Mouse (Mus musculus): ENCODE measurements around the gene Atxn2. TPM values are rescaled to one million over a fixed set of nuclear protein-coding genes. Genes with fewer than 3 reads are reported as not detected.

Atxn2 gene
- total and polyA plus RNA-seq, 3 experiments, result 7.7 to 58.4 (median 8.3) TPM

DNA sequence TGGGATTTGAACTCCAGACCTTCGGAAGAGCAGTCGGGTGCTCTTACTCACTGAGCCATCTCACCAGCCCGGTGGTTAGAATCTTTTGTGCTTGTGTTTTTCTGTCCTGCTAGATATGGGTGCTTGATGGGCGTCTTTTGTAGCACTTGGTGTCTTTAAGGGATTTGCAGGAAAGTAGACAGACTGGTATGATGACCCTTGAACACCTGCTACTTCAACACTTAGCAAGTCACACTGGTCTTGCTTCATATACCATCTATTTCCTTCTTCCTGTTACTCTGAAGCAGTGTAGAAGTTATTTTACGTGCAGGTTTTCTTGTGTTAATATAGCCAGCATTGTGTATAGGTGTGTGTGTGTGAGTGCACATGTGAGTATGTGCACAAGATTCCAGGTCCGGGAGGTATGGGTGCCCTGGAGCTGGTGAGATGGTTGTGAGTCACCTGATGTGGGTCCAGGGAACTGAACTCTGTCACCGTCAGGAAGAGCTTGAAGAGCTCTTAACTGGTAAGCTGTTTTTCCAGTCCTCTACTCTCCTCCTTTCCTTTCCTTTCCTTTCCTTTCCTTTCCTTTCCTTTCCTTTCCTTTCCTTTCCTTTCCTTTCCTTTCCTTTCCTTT, 27.5 kb downstream of the Atxn2 start:
- DNase-seq (ENCODE audit: extremely low read depth), result no peak
- dilution Hi-C loops (cut with MboI; ENCODE audit: extremely low pct_ligation_motif_present, extremely low pct_unique_long_range_greater_than_20kb, low sequenced_read_pairs), result no loop called here
- peaks cover 4 to 26% of the 10 kb centered on the region in 2 experiments for H3K36me3 ChIP-seq (replicated peaks in 1 of 2; ENCODE audit: control insufficient read depth in 1 of 2, insufficient read depth in 1 of 2, low read length in 1 of 2)
- H3K27me3 ChIP-seq (replicated peaks), result no peaks in the 10 kb centered on the region
- no peak overlapping the region for H3K9ac ChIP-seq (ENCODE audit: insufficient read depth, low read depth)
- in situ Hi-C loops (cut with MboI; ENCODE audit: low pct_ligation_motif_present, low pct_unique_long_range_greater_than_20kb, low sequenced_read_pairs), result no loop called here
- H3K27ac ChIP-seq (ENCODE audit: insufficient read depth, low read depth), result no peak overlapping the region
- H3K79me2 ChIP-seq (replicated peaks; ENCODE audit: control insufficient read depth, extremely low read depth, insufficient read depth, poor library complexity, severe bottlenecking), result peaks cover 8% of the 10 kb centered on the region; the same call in 1 of the 2 replicates
- no peak overlapping the region for H3K4me3 ChIP-seq (replicated peaks in 1 of 3; ENCODE audit: low read depth in 2 of 3, low read length in 2 of 3, poor library complexity in 1 of 3)
- H3K9me3 ChIP-seq (replicated peaks; ENCODE audit: low read length), result no peaks in the 10 kb centered on the region
- H3K4me2 ChIP-seq (ENCODE audit: insufficient read depth, low read depth, poor library complexity, severe bottlenecking), result no peak overlapping the region
- 0 out of 4 replicates have a peak, but pooled peaks cover 0 to 5% of the 10 kb centered on the region in 2 experiments for H3K4me1 ChIP-seq (ENCODE audit: control insufficient read depth in 1 of 2, insufficient read depth in 2 of 2)
- TF ChIP-seq MAFK (IDR thresholded peaks at IDR 0.05; ENCODE audit: insufficient replicate concordance, low read length), result no peak
- TF ChIP-seq CTCF (conservative IDR thresholded peaks at IDR 0.05 in 1 of 2, IDR thresholded peaks at IDR 0.05 in 1 of 2; ENCODE audit: low read depth in 2 of 2, low read length in 2 of 2), result no peak
- no peak for TF ChIP-seq NRF1 (IDR thresholded peaks at IDR 0.05; ENCODE audit: low read depth, low read length)
- no peak for TF ChIP-seq GABPA (IDR thresholded peaks at IDR 0.05; ENCODE audit: insufficient replicate concordance, low read depth, low read length)
- TF ChIP-seq TBP (conservative IDR thresholded peaks at IDR 0.05; ENCODE audit: low read depth, low read length), result no peak
- TF ChIP-seq CHD1 (IDR thresholded peaks at IDR 0.05; ENCODE audit: low read depth, low read length), result no peak
- TF ChIP-seq JUN (IDR thresholded peaks at IDR 0.05; ENCODE audit: insufficient read depth, low read depth, low read length), result no peak

DNA sequence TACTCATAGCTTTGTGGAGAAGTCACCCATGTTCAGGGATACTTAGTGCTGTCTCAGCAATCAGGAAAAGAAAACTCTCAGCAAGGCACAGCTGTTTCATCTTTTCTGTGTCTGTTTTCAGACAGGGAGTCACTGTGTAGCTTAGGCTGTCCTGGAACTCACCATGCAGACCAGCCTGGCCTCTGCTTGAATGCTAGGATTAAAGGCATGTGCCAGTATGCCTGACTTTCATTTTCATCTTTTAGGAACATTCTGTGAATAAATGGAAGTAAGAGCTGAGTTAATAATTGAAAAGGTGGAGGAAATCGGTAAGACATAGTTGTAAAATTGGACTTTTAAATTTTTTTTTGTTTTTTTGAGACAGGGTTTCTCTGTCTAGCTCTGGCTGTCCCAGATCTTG, 29.4 kb downstream of the Atxn2 start:
- Histone ChIP-seq H3K9me3 (replicated peaks; ENCODE audit: low read length) (no peaks in the 10 kb centered on the region), H3K36me3 (replicated peaks in 1 of 2; ENCODE audit: control insufficient read depth in 1 of 2, insufficient read depth in 1 of 2, low read length in 1 of 2) (peaks cover 0 to 13% of the 10 kb centered on the region in 2 experiments), H3K4me1 (ENCODE audit: control insufficient read depth in 1 of 2, insufficient read depth in 2 of 2) (0 out of 4 replicates have a peak, but pooled peaks cover 0 to 5% of the 10 kb centered on the region in 2 experiments), H3K4me3 (replicated peaks in 1 of 3; ENCODE audit: low read depth in 2 of 3, low read length in 2 of 3, poor library complexity in 1 of 3) (no peak overlapping the region), H3K27ac (ENCODE audit: insufficient read depth, low read depth) (no peak overlapping the region), H3K79me2 (replicated peaks; ENCODE audit: control insufficient read depth, extremely low read depth, insufficient read depth, poor library complexity, severe bottlenecking) (peaks cover 10% of the 10 kb centered on the region; the same call in 1 of the 2 replicates), H3K27me3 (replicated peaks) (no peaks in the 10 kb centered on the region), H3K4me2 (ENCODE audit: insufficient read depth, low read depth, poor library complexity, severe bottlenecking) (no peak overlapping the region), H3K9ac (ENCODE audit: insufficient read depth, low read depth) (no peak overlapping the region)
- no peak for TF ChIP-seq RAD21 (IDR thresholded peaks at IDR 0.05; ENCODE audit: low read depth, low read length)
- TF ChIP-seq HCFC1 (IDR thresholded peaks at IDR 0.05; ENCODE audit: low read depth, low read length), result no peak
- no peak for TF ChIP-seq MXI1 (IDR thresholded peaks at IDR 0.05; ENCODE audit: low read depth, low read length)
- TF ChIP-seq EP300 (IDR thresholded peaks at IDR 0.05; ENCODE audit: low read length), result no peak
- no peak for TF ChIP-seq MEF2A (IDR thresholded peaks at IDR 0.05; ENCODE audit: borderline replicate concordance, low read depth, low read length)
- no peak for TF ChIP-seq ZKSCAN1 (IDR thresholded peaks at IDR 0.05; ENCODE audit: borderline replicate concordance, low read depth, low read length)
- no peak for TF ChIP-seq USF2 (conservative IDR thresholded peaks at IDR 0.05; ENCODE audit: low read depth, low read length)
- TF ChIP-seq SIN3A (IDR thresholded peaks at IDR 0.05; ENCODE audit: low read length), result no peak
- no peak for TF ChIP-seq CHD1 (IDR thresholded peaks at IDR 0.05; ENCODE audit: low read depth, low read length)
- TF ChIP-seq JUN (IDR thresholded peaks at IDR 0.05; ENCODE audit: insufficient read depth, low read depth, low read length), result no peak
- TF ChIP-seq POLR2AphosphoS2 (IDR thresholded peaks at IDR 0.05; ENCODE audit: low read depth, low read length), result no peak
- no peak for TF ChIP-seq USF1 (IDR thresholded peaks at IDR 0.05; ENCODE audit: low read depth, low read length)
- TF ChIP-seq TBP (conservative IDR thresholded peaks at IDR 0.05; ENCODE audit: low read depth, low read length), result no peak
- no peak for TF ChIP-seq POLR2A (IDR thresholded peaks at IDR 0.05; ENCODE audit: low read depth, low read length)
- no peak for TF ChIP-seq ZMIZ1 (IDR thresholded peaks at IDR 0.05; ENCODE audit: low read depth, low read length)
- TF ChIP-seq KAT2A (IDR thresholded peaks at IDR 0.05; ENCODE audit: insufficient replicate concordance, low read length), result no peak
- in situ Hi-C loops (cut with MboI; ENCODE audit: low pct_ligation_motif_present, low pct_unique_long_range_greater_than_20kb, low sequenced_read_pairs) (no loop called here), dilution Hi-C loops (cut with MboI; ENCODE audit: extremely low pct_ligation_motif_present, extremely low pct_unique_long_range_greater_than_20kb, low sequenced_read_pairs) (no loop called here)
- DNase-seq (ENCODE audit: extremely low read depth), result no peak

All from CH12.LX (cell line).